Mouse (Mus musculus) thymus, postnatal 0 days (tissue): Measurements from ENCODE around the gene Adamtsl5. TPM values are rescaled to one million over a fixed set of nuclear protein-coding genes. Genes with fewer than 3 reads are reported as not detected.

Experiments
- DNase-seq: peaks from one replicate; pipeline ENCODE4 v3.0.0-alpha.2; 2015; ENCODE audit warnings: low spot score
- polyA plus RNA-seq: library from polyadenylated mRNA; unstranded; fragments of >200 nt; fragmentation: Nextera tagmentation; extraction: Ambion mirVana; gene quantifications from 2 replicates; pipeline ENCODE4 v1.2.1, GENCODE M21; 2015

The Adamtsl5 gene
- polyA plus RNA-seq, 1 experiment from 2014 or later = 1.0 TPM

DNA sequence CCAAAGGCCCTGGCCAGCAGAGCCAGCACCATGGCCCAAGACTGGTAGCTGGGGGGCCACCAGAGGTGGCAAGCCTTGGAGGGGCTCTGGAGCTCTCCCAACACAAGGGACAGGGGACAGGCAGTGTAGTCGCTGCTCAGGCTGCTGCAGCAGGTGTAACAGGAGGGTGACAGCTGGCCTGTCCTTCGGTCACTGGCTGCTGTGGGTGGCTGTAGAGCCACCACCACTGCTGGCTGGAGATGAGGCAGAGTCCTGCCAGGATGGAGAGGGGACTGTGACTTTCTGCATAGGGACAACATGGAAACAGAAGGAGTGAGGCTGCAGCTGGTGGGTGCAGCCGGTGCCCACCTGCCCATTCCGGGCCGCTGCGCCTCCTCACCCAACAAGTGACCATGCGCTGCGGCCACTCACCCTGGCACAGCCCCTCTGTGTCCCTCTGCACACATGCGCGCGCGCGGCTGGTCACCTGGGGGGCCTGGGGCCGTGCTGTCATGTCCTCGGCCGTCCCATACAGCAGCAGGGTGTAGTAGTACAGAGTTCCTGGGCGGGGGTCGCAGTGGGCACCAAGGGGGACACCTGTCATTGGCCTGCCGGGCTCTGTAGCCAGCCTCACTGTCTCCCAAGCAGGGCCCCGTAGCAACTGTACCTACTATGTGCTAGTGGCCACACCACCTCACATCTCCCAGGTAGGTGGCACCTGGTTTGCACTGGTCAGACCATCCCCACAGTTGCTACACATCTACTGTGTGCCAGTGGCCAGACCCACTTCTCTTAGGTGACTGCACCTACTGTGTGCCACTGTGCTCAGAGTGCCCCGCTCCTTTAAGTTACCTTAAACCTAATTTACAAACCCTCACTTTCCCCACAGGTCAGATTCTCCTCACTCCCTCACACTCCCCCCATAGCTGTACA is 26.3 kb downstream of the Adamtsl5 start:
- DNase-seq = no peak

DNA sequence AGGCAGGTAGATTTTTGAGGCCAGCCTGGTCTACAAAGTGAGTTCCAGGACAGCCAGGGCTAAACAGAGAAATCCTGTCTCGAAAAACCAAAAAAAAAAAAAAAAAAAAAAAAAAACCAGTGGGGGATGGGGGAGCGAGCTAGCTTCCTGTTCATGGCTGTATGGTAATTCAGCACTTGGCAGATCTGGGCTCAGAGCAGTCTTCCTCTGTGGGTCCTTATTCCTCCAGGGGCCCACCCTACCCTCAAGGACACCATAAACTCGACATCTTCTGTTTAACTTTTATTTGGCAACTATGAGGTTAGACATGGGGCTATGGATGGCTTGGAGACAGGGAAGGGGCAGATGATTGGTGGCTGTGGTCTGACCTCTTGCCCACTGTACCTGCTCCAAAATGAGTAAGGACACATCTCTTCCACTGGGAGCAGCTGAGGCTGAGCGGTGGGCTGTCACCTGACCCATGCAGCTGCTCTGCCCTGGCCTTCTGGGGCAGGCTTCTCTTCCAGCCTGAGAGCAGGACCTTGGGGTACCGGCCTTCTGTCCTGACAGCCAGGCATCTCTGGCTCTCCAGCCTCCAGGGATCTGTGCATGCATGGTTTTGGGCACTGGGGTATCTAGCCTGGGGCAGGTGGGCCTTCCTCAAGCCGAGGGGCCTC is 27.1 kb downstream of the Adamtsl5 start:
- peak; percentile 39 for DNase-seq

DNA sequence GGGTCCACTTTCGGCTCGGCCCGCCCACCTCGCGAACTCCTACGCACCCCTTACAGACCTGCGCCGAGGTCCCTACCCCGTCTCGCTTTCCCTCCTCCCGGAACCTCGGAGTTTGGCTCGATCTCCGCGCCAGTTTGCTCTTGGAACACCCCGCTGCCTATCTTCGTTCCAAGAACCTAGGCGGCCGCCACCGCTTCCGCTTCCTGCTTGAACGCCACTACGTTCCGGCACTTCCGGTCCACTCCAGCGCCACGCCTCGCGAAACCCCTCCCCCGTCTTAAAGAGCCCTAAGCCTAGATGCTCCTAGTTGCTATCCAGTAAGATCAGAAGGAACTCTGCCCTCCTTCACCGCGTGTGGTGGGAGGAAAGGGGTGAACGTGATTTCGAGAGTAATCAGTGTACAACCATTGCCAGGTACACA is 27.9 kb downstream of the Adamtsl5 start, which contains the start of gene 2310011J03Rik:
Gene 2310011J03Rik (minus strand): TSS at position 198 of the 421 bp plus-strand sequence.
- peak; percentile 92 for DNase-seq

DNA sequence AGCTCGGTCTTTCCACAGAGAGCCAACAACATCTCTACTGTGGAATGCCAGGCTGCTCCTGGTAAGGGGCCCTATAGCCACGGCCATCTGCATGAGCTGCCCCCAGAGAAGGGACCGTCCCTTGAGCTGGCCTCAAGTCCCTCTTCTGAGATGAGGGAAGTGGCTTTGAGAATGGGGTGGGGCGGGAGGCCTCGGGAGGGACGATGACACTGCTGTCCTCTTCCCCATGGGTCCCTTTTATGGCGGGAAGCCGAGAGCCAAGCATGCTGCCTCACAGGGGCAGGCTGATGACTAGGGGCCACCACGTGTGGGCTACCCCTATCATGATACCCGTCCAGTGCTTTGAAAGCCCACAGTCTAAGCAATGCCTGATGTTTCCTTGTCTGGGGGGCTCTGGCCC is 31.2 kb downstream of the Adamtsl5 start:
- DNase-seq = no peak

DNA sequence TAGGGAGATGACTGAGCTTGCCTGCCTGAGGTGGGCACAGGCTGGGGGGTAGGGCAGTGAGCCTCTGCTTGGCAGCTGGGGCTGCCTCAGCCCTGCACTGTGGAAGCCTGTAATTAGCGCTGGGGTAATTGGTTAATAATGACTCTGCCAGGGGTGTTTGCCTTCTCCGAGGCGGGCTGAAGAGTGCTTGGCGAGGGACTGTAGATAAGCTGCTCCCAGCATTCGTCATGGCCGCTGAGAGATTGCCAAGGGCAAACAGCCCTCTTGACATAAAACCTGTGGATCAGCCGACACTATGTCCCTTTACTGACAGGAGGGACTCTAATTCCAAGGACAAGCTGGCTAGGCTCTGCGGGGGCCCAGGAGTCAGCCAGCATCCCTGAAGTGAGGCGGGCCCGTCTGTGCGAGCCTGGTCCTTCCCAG is 31.8 kb downstream of the Adamtsl5 start:
- no peak for DNase-seq

DNA sequence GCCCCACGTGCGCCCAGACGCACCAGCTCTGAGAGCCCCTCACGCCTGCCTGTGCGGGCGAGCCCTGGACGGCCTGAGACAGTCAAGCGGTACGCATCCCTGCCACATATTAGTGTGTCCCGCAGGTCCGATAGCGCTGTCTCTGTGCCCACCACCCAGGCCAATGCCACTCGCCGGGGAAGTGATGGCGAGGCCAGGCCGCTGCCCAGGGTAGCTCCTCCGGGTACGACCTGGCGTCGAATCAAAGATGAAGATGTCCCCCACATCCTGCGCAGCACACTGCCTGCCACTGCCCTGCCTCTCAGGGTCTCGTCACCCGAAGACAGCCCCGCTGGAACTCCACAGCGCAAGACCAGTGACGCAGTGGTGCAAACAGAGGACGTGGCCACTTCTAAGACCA is 32.9 kb downstream of the Adamtsl5 start:
- no peak for DNase-seq

DNA sequence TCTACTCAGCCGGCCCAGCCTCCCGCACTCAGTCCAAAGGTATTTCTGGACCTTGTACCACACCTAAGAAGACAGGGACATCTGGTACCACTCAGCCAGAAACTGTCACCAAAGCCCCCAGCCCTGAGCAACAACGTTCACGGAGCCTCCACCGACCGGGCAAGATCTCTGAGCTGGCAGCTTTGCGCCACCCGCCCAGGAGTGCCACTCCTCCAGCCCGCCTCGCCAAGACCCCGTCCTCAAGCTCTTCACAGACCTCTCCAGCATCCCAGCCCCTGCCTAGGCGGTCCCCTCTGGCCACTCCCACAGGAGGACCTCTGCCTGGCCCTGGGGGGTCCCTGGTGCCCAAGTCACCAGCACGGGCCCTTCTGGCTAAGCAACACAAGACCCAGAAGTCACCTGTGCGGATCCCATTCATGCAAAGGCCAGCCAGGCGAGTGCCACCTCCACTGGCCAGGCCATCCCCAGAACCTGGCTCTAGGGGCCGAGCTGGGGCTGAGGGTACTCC is 33.7 kb downstream of the Adamtsl5 start:
- no peak for DNase-seq

DNA sequence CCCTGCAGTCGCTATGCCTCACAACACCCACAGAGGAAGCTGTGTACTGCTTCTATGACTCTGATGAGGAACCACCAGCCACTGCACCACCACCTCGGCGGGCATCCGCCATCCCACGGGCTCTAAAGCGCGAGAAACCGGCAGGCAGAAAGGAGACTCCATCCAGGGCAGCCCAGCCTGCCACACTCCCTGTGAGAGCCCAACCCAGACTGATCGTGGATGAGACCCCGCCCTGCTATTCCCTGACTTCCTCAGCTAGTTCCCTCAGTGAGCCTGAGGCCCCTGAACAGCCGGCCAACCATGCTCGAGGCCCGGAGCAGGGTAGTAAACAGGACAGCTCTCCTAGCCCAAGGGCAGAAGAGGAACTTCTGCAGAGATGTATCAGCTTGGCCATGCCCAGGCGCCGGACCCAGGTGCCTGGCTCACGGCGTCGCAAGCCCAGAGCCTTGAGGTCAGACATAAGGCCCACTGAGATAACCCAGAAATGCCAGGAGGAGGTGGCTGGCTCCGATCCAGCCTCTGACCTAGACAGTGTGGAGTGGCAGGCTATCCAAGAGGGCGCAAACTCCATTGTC is 34.5 kb downstream of the Adamtsl5 start:
- no peak for DNase-seq

DNA sequence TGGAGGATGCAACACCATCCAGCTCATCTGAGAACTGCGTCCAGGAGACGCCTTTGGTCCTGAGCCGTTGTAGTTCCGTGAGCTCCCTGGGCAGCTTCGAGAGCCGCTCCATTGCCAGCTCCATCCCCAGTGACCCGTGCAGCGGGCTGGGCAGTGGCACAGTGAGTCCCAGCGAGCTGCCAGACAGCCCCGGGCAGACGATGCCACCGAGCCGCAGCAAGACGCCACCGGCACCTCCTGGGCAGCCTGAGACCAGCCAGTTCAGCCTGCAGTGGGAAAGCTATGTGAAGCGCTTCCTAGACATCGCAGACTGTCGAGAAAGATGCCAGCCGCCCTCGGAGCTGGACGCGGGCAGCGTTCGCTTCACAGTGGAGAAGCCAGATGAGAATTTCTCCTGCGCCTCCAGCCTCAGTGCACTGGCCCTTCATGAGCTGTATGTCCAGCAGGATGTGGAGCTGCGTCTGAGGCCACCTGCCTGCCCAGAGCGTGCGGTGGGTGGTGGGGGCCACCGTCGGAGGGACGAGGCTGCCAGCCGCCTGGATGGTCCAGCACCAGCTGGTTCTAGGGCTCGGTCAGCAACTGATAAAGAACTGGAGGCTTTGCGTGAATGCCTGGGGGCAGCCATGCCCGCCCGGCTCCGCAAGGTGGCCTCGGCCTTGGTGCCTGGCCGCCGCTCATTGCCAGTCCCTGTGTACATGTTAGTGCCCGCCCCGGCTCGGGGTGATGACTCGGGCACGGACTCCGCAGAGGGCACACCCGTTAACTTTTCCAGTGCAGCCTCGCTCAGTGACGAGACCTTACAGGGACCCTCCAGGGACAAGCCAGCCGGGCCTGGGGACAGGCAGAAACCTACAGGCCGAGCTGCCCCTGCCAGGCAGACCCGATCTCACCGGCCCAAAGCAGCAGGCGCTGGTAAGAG is 35.4 kb downstream of the Adamtsl5 start:
- DNase-seq = no peak

DNA sequence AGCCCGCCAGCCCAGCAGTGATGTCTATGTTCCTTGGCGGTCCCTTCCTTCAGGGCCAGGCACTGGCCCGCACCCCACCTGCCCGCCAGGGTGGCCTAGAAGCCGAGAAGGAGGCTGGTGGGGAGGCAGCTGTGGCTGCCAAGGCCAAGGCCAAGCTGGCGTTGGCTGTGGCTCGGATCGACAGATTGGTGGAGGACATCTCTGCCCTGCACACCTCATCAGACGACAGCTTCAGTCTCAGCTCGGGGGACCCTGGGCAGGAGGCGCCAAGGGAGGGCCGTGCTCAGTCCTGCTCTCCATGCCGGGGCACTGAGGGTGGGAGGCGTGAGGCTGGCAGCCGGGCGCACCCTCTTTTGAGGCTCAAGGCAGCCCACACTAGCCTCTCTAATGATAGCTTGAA is 36.7 kb downstream of the Adamtsl5 start:
- no peak for DNase-seq

DNA sequence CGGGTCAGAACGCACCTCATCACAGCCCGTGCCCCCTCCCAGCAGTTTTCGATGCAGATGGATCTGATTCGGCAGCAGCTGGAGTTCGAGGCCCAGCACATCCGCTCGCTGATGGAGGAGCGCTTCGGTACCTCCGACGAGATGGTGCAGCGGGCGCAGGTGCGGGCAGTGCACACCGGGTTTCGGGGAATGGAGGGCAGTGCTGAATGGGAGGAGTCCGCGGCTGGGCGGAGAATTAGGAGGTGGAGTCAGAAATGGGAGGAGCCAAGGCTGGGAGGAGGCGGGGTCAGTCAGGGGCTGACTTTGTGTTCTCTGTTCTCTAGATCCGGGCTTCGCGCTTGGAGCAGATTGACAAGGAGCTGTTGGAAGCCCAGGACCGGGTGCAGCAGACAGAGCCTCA is 43.4 kb downstream of the Adamtsl5 start:
- DNase-seq = peak; percentile 54

DNA sequence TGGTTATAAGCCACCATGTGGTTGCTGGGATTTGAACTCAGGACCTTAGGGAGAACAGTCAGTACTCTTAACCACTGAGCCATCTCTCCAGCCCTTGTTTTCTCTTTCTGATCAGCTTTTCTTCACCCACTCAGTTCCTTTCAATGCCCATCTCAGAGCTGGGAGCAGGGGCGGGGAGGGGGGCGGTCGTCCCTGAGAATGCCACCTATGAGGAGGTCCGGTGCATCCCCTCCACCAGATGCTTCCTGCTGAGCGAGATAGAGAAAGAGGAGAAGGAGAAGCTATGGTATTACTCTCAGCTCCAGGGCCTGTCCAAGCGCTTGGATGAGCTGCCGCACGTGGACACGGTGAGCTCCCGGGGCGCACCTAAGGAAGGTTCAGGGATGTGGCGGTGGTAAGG is 43.8 kb downstream of the Adamtsl5 start:
- no peak for DNase-seq

DNA sequence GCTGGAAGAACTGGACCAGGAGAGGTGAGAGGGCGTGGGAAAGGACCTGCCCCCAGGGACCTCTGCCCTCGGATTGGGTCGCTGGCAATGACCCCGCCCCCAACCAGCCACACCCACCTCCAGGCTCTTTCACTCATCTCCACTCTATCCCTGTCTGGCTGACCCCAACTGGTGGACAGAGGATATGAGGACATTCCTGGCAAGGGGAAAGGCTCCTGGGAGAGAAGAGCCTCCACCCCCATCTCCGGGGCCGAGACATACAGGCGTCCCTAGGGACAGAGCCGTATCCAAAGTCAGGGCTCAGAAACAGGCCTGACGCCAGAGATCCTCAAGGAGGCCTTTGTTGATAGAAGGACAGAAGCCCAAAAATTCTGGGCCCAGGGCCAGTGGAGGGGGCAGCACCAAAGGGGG is 45.7 kb downstream of the Adamtsl5 start:
- no peak for DNase-seq

DNA sequence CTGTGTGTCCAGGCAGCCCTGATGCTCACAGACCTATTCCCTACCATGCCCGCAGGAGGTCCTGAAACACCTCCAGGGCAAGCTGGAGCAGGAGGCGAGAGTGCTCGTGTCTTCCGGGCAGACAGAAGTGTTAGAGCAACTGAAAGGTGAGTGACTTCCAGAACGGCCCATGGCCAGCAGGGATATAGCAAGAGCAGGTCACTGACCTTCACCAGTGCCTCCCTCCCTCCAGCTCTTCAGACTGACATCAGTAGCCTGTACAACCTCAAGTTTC is 46.2 kb downstream of the Adamtsl5 start:
- no peak for DNase-seq

DNA sequence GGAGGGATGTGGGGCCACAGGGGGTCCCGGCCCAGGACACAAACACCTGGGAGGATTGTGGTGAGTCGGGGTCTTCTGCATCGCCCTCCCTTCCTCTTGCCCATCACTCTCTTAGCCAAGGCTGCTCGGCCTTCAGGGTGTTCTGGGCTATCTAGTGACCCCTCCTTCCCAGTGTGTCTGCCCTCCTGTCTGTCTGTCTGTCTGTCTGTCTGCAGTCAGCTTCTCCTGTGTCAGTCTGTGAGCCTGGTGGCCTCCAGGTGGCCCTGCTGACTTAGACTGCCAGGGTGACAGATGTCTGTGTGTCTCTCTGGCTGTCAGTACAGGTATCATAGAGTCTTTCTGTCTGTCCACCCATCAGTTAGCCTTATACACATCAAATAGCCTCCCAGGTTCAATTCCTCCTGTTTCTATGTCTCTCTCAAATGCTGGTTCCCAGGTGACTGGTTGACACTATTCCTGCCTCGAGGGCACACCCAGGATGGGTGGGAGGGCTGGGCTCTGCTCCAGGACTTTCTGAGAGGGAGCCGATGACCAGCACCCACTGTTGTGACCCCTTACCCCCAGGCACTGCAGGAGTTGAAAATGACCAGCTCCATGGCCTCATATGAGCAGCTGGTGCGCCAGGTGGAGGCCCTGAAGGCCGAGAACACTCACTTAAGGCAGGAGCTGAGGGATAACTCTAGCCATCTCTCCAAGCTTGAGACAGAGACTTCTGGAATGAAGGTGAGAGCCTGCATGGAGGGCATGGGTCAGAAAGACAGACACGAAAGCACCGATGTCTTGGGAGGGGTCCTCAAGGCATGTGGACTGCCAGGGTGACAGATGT is 46.7 kb downstream of the Adamtsl5 start:
- DNase-seq = no peak

DNA sequence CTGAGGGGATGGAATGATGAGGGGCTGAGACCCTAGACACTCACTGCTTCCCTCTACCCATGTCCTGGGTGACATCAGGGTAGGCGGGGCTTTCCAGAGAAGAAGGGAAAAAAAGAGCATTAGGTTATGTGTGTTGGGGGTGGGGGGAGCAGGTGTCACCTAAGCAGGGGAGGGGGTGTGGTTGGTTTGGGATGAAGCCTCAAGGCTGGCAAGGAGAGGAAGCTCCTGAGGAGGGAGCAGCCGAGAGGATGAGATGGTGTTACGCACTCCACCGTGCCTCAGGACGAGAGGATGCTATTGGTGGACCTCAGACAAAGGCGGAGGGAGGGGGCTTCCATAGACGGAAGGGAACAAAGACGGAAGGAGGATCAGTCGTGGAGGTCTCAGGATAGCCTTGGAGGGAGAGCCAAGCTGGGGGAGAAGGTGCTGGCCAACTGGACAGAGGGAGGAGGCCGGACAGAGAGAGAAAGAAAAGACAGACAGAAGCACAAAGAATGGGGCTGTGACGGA is 47.5 kb downstream of the Adamtsl5 start:
- no peak for DNase-seq

DNA sequence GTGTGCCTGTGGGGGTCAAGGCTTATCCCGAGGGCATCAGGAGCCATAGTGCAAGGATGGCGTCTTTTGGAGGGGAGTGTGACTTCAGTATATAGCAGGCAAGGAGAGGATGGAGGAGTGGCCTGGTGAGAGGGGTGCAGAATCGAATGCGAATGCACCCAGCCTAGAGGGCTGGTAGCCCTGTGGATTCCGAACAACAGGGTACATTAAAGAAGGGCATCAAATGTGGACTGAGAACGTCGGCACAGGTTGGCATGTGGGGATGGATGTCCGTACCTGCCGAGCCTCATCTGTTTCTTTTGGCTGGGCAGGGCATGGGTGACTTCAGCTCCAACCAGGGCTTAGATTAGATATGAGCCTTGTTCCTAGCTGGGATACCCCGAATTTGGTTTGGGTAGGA is 48.4 kb downstream of the Adamtsl5 start:
- DNase-seq = no peak

DNA sequence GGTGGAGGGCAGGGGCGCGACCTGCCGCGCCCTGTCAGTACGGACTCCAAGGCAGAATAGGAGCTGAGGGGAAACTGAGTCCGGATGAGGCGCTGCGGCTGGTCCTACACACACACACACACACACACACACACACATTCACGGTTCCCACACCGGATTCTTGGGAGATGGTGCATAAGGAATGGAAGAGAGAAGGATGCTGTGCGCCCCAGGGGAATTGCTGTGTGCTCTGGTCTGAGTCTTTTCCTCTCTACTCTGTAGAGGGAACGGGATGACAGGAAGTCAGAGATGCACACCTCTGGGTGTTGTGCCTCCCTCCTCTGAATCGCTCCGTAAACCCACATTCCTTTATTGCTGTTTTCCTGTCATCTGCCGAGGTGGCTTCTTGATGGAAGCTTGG is 48.9 kb downstream of the Adamtsl5 start:
- DNase-seq = no peak

DNA sequence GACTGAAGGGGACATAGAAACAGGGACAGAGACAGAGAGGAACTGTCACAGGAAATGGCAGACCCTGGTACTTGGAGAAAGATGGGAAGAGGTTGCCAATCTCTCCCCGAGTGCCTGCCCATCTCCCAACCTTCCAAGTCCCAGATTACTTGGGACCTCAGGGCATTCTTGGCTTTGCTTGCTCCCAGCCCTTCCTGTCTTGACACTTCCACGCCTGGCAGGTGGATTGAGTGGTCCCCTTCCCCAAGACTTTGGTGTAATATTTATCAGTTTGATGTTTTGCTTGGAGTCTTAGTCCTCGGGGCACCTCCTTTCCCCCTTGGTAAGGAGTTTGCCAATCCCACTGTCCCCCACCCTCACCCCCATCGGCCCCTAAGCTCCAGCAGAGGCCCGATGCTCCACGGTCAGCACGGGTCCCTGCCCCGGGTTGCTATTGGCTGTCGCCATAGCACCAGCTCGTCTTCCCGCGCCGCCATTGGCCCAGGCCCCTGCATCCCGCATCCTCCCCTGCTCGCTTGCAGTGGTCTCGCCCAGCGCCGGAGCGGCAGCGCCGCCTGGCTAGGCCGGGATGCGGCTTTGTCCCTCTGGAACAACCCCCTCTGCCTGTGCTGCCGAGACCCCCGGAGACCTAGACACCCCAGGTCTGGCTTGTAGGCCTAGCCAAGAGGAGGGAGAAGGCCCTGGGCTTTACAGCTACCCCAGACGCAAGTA is 49.5 kb downstream of the Adamtsl5 start:
- peak; percentile 20 for DNase-seq
